Mouse (Mus musculus): ENCODE results near the gene Npc1l1. TPM values are rescaled to one million over a fixed set of nuclear protein-coding genes. Genes with fewer than 3 reads are reported as not detected.
"Not testable (repeated sequence)": the region's sequence is repeated elsewhere in the genome, so short reads cannot be mapped to it uniquely, and the experiment has no call there.

Gene Npc1l1
- polyA plus RNA-seq (2016; fragmentation: Nextera tagmentation; extraction: Ambion mirVana): not detected in 2 replicates

- Histone ChIP-seq H3K9me3 (peaks cover 11% of the 10 kb centered on the region), H3K36me3 (replicated peaks) (no peaks in the 10 kb centered on the region), H3K27me3 (ENCODE audit: poor library complexity, severe bottlenecking) (no peaks in the 10 kb centered on the region), H3K27ac (no peak within 1 kb of the TSS), H3K4me3 (no peak within 1 kb of the TSS), H3K4me1 (no peaks in the 10 kb centered on the region)
- 86% methylated on average over 7 of the region's 7 CpGs for WGBS
- DNase-seq (ENCODE audit: extremely low spot score, low spot score): no peak
Observed at GRCm38 (mm10) chr11:6230012-6230411, at the start of gene Npc1l1. Gene Npc1l1 (minus strand): TSS chr11:6230143.

DNA sequence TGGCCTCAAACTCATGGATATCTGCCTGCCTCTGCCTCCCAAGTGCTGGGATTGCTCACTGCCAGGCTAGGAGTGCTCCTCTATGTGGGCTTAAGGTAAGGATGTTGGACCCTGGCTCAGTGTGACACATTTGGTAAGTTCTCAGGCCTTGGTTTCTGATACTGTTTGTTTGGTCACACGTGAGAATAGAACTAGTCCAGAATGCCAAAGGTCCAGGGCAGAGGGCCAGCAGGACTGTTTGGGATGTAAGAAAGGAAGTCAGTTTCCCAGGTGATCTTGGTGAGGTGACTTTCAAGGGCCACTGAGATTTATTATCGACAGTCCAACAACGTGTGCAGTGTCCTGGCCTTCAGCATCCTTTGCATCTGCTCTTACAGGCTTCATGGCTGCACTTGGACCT lies 46.5 kb upstream of the Npc1l1 start:
- Histone ChIP-seq H3K27me3 (ENCODE audit: poor library complexity, severe bottlenecking) (no peaks in the 10 kb centered on the region), H3K36me3 (replicated peaks) (peaks cover 20% of the 10 kb centered on the region), H3K9me3 (peaks cover 7% of the 10 kb centered on the region; the same call in 1 of the 2 replicates), H3K4me3 (no peak overlapping the region), H3K4me1 (peaks cover 25% of the 10 kb centered on the region), H3K27ac (no peak overlapping the region)
- no peak for DNase-seq (ENCODE audit: extremely low spot score, low spot score)
- WGBS: 88% methylated on average over 3 of the region's 3 CpGs

GRCm38 (mm10) chr11:6275094-6275484 lies 45.1 kb upstream of the Npc1l1 start:
- Histone ChIP-seq H3K4me3 (peak overlapping the region; percentile 98), H3K4me1 (peaks cover 25% of the 10 kb centered on the region), H3K36me3 (replicated peaks) (peaks cover 33% of the 10 kb centered on the region), H3K9me3 (peaks cover under 1% of the 10 kb centered on the region; the same call in 1 of the 2 replicates), H3K27me3 (ENCODE audit: poor library complexity, severe bottlenecking) (no peaks in the 10 kb centered on the region), H3K27ac (peak overlapping the region; percentile 93)
- no peak for DNase-seq (ENCODE audit: extremely low spot score, low spot score)
- 24% methylated on average over 7 of the region's 7 CpGs for WGBS

DNA sequence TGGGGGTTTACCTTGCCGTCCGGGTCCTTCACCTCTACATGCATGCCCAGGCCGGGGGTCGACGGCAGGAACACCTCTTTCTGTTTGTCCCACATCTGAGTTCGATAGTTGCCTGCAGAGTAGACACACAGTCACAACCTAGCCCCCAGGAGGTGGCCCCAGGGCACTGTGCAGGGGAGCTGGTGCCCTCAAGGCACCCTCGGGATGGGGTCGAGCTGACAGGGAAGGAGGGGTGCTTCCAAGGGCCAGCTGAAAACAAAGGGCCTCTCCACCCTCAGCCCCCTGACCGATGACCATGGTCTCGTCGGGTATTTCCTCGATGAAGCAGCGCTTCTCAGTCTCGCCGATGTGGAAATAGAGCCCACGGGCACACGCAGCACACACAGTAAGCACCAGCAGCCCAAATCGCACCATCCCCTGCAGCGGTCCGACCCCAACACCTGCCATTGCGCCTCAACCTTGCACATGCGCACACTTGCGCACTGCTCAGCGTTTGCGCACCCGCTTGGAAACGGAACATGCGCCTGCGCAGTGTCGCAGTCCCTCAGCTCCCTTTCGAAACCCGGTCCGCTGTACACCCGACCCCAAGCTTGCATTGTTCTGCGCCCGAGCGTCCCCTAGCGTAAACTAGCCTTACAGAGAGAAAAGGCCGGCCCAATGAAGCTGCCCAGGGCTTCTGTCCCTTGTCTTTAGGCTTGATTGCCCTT lies 44.6 kb upstream of the Npc1l1 start, which contains the start of gene Tmed4:
Gene Tmed4 (minus strand): TSS at position 484 of the 707 bp plus-strand sequence.
- Histone ChIP-seq H3K27me3 (ENCODE audit: poor library complexity, severe bottlenecking) (no peaks in the 10 kb centered on the region), H3K4me3 (peak within 1 kb of the TSS; percentile 98), H3K27ac (peak within 1 kb of the TSS; percentile 93), H3K9me3 (no peaks in the 10 kb centered on the region), H3K36me3 (replicated peaks) (peaks cover 38% of the 10 kb centered on the region), H3K4me1 (peaks cover 25% of the 10 kb centered on the region)
- under 1% methylated on average over 39 of the region's 39 CpGs for WGBS
- peak; percentile 95 for DNase-seq (ENCODE audit: extremely low spot score, low spot score)

- H3K4me1 ChIP-seq: peaks cover 26% of the 10 kb centered on the region
- H3K27ac ChIP-seq: peak overlapping the region; percentile 93
- H3K36me3 ChIP-seq (replicated peaks): peaks cover 44% of the 10 kb centered on the region
- H3K27me3 ChIP-seq (ENCODE audit: poor library complexity, severe bottlenecking): no peaks in the 10 kb centered on the region
- 81% methylated on average over 11 of the region's 11 CpGs for WGBS
- peak overlapping the region; percentile 98 for H3K4me3 ChIP-seq
- DNase-seq (ENCODE audit: extremely low spot score, low spot score): no peak
- H3K9me3 ChIP-seq: no peaks in the 10 kb centered on the region
Observed at GRCm38 (mm10) chr11:6273607-6274006, 43.7 kb upstream of the Npc1l1 start.

DNA sequence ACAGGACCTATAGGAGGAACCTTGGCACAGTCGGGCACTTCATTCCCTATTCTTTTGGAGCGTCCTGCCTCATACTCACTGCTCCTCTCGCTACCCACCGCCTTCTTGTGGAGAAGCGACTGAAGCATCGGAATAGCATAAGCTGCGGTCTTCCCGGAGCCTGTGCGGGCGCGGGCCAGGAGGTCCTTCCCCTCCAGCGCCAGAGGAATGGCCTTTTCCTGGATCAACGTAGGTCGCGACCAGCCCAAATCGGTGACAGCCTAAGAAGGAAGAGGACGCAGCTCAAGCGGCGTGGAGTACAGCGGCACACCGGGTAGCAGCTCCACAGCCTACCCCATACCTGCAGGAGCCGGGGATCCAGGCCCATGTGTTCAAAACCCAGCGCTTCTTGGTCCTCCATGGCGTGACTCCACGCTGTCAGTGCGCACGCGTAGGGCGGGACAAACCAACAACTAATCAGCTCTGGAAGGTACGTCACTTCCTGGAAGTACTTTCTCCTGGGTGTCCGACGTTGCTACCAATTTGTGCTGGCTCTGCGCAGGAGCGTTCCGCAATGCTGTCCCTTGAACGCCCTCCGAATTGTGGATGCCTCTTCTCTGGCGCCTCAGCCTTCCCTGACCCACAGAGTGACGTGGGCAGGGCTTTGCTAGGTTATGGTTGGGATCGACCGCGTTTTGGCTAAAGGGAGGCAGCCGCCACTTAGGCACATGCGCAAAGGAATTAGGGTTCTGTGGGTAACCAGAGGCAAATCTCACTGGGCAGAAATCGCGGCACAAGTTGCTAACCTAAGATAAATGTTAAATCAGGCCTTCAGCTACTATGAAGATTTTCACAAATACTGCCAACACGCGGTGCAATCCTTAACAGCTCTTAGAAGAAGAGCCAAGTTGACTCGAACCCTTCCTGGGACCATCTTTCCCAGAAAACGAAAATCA lies 37.6 kb upstream of the Npc1l1 start, which contains the start of gene Ddx56:
Gene Ddx56 (minus strand): TSS at position 453 of the 935 bp plus-strand sequence.
- Histone ChIP-seq H3K4me1 (peaks cover 22% of the 10 kb centered on the region), H3K27me3 (ENCODE audit: poor library complexity, severe bottlenecking) (no peaks in the 10 kb centered on the region), H3K9me3 (no peaks in the 10 kb centered on the region), H3K27ac (peak within 1 kb of the TSS; percentile 90), H3K4me3 (peak within 1 kb of the TSS; percentile 76), H3K36me3 (replicated peaks) (peaks cover 78% of the 10 kb centered on the region)
- WGBS: 2% methylated on average over 50 of the region's 50 CpGs
- DNase-seq (ENCODE audit: extremely low spot score, low spot score): peak; percentile 90

GRCm38 (mm10) chr11:6266621-6267020 lies 36.7 kb upstream of the Npc1l1 start:
- Histone ChIP-seq H3K4me1 (peaks cover 20% of the 10 kb centered on the region), H3K9me3 (no peaks in the 10 kb centered on the region), H3K27me3 (ENCODE audit: poor library complexity, severe bottlenecking) (no peaks in the 10 kb centered on the region), H3K27ac (peak overlapping the region; percentile 90), H3K4me3 (peak overlapping the region; percentile 76), H3K36me3 (replicated peaks) (peaks cover 78% of the 10 kb centered on the region)
- DNase-seq (ENCODE audit: extremely low spot score, low spot score): no peak
- 73% methylated on average over 9 of the region's 9 CpGs for WGBS

DNA sequence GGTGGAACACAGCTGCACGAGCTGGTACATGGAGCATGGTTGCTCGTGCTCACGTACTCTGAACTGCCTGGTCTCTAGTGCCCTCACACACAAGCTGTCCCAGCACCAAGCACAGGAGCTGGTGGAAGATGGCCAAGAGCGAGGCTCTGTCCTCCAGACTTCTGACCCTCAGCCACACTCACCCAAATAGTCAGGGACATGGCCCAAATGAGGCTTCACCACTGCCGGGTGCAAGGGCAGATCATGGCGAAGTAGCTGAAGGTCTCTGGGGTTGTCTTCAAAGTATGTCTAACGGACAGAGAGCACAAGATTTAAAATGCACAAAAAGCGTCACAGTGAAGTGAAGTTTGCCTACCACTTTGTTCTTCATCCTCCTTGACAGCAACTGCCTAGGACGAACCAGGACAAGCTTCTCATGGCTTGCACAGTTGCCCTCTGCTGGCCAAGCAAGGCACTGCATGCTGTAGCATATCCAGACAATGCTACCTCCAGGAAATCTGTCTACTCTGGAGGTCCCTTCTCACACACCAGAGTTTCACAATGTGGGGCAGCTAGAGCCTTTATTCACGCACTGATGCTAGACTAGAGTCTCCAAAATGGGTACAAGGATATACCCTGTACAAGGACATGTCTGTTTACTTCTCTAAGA lies 31.6 kb upstream of the Npc1l1 start:
- no peaks in the 10 kb centered on the region for H3K27me3 ChIP-seq (ENCODE audit: poor library complexity, severe bottlenecking)
- H3K4me3 ChIP-seq: no peak overlapping the region
- DNase-seq (ENCODE audit: extremely low spot score, low spot score): peak; percentile 82
- peaks cover 93% of the 10 kb centered on the region for H3K36me3 ChIP-seq (replicated peaks)
- peaks cover 6% of the 10 kb centered on the region for H3K4me1 ChIP-seq
- no peaks in the 10 kb centered on the region for H3K9me3 ChIP-seq
- WGBS: 85% methylated on average over 10 of the region's 10 CpGs
- H3K27ac ChIP-seq: no peak overlapping the region

DNA sequence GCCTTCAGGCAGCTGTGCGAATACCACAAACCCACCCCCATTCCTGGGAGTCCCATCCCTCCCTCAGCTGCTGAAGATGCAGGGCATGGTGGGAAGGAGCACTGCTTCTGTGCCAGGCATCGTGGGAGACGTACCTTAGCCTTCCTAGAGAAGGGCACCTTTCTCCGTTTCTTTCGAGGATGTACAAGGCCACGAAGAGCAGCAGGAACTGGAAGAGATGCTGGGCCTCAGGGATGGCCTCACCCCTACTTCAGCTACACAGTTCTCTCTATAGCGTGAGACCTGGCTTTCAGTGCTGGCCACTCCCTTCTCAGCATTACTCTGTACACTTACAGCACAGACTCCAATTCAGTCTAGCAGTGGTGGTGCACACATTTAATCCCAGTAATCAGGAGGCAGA lies 29.5 kb upstream of the Npc1l1 start:
- Histone ChIP-seq H3K4me3 (no peak overlapping the region), H3K4me1 (no peaks in the 10 kb centered on the region), H3K27ac (no peak overlapping the region), H3K27me3 (ENCODE audit: poor library complexity, severe bottlenecking) (no peaks in the 10 kb centered on the region), H3K36me3 (replicated peaks) (peaks cover 72% of the 10 kb centered on the region), H3K9me3 (no peaks in the 10 kb centered on the region)
- WGBS: 90% methylated on average over 7 of the region's 7 CpGs
- no peak for DNase-seq (ENCODE audit: extremely low spot score, low spot score)

- no peaks in the 10 kb centered on the region for H3K9me3 ChIP-seq
- 75% methylated on average over 6 of the region's 6 CpGs for WGBS
- no peak for DNase-seq (ENCODE audit: extremely low spot score, low spot score)
- H3K27ac ChIP-seq: no peak overlapping the region
- no peaks in the 10 kb centered on the region for H3K4me1 ChIP-seq
- peaks cover 44% of the 10 kb centered on the region for H3K36me3 ChIP-seq (replicated peaks)
- H3K4me3 ChIP-seq: no peak overlapping the region
- no peaks in the 10 kb centered on the region for H3K27me3 ChIP-seq (ENCODE audit: poor library complexity, severe bottlenecking)
Observed at GRCm38 (mm10) chr11:6256490-6257072, 26.6 kb upstream of the Npc1l1 start.

GRCm38 (mm10) chr11:6254602-6255001 lies 24.7 kb upstream of the Npc1l1 start:
- peaks cover 24% of the 10 kb centered on the region for H3K36me3 ChIP-seq (replicated peaks)
- H3K27ac ChIP-seq; H3K4me3 ChIP-seq; H3K27me3 ChIP-seq (ENCODE audit: poor library complexity, severe bottlenecking); DNase-seq (ENCODE audit: extremely low spot score, low spot score); H3K9me3 ChIP-seq; H3K4me1 ChIP-seq: not testable (repeated sequence)
- WGBS: 90% methylated on average over 2 of the region's 2 CpGs

DNA sequence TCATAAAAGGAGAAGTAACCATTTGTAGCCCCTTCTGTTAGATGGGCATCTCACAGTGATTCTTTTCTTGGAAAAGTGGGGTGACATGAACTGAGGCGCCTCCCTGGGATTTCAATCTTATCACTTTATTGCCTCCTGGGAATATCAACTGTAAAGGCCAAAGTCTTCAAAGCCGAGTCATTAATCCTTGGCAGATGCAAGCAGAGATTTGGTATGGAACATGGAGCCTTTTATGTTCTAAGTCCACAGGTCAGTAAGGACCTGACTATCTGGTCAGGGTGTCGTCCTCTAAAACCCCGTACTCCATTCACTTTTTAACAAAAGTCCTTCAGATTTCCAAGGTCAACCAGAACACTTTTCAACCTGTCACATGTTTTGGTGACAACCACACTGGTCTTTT lies 22.9 kb upstream of the Npc1l1 start:
- no peak overlapping the region for H3K4me3 ChIP-seq
- H3K36me3 ChIP-seq (replicated peaks): peaks cover 6% of the 10 kb centered on the region
- DNase-seq (ENCODE audit: extremely low spot score, low spot score): no peak
- H3K4me1 ChIP-seq: no peaks in the 10 kb centered on the region
- no peaks in the 10 kb centered on the region for H3K9me3 ChIP-seq
- WGBS: 90% methylated on average over 4 of the region's 4 CpGs
- no peak overlapping the region for H3K27ac ChIP-seq
- H3K27me3 ChIP-seq (ENCODE audit: poor library complexity, severe bottlenecking): no peaks in the 10 kb centered on the region
